Comparison of ENCODE assay signal across 18 mouse cellular contexts in the genomic region with DNA sequence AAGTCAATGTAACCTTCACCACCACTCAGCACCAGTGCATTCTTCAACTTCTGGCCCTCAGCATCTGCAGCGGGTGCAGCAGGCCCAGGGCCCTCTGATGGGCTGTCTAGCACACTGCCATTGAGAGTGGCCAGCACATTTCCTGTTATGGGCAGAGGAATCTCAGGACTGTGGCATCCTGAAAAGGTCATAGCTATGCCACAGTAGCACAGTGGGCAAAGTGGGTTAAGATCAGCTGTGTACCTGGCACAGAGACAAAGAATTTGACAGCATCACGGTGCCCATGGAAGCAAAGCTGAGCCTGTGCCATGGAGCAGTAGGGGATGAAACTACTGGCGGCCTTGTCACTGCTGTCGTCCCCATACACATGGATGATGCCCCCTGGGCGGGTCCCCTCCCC. TPM values are rescaled to one million over a fixed set of nuclear protein-coding genes. Genes with fewer than 3 reads are reported as not detected.
A peak's percentile ranks its signal among the peaks of the same experiment; 100 is the strongest.
DNase-seq lines count a peak whose midpoint lies in the region; ATAC-seq and TF ChIP-seq lines count a peak whose summit lies in the region.
"Had no signal": no experiment of that assay in that cellular context is flagged by ENCODE, and none has a peak within 500 bp of the region (broad histone marks: within the 10 kb centered on the region; RNA-seq: fewer than 3 reads in every experiment).

No protein-coding gene starts in this region.

- no peak overlapping the region for H3K27ac ChIP-seq in gastrocnemius, adult 2 months
- H3K27ac ChIP-seq in layer of hippocampus, adult 2 months: peak overlapping the region; percentile 65; the same call in 1 of the 2 replicates
- peak overlapping the region in 1 of 2 experiments; percentile 28; a peak in 1 of 4 replicates for H3K27ac ChIP-seq in heart, embryonic 14.5 days (replicated peaks in 1 of 2; ENCODE audit: control insufficient read depth in 1 of 2, insufficient read depth in 1 of 2, low read depth in 2 of 2, low read length in 2 of 2)
- H3K27ac ChIP-seq in liver, embryonic 16.5 days (ENCODE audit: low read length): 0 out of 2 replicates have a peak overlapping the region, but pooled peaks have one; percentile 23
- H3K27ac ChIP-seq in lung, postnatal 0 days (ENCODE audit: low read length): no peak overlapping the region
- H3K27ac ChIP-seq: embryonic facial prominence, embryonic 15.5 days; macrophage; midbrain, embryonic 12.5 days; neural tube, embryonic 15.5 days had no signal

- H3K4me3 ChIP-seq in gastrocnemius, adult 2 months: no peak overlapping the region
- H3K4me3 ChIP-seq in layer of hippocampus, adult 2 months: no peak overlapping the region
- H3K4me3 ChIP-seq in heart, embryonic 14.5 days (ENCODE audit: control insufficient read depth in 1 of 2, insufficient read depth in 1 of 2, low read depth in 1 of 2, low read length in 2 of 2): no peak overlapping the region
- no peak overlapping the region for H3K4me3 ChIP-seq in liver, embryonic 16.5 days (ENCODE audit: low read depth, low read length)
- H3K4me3 ChIP-seq in lung, postnatal 0 days (ENCODE audit: low read depth, low read length): no peak overlapping the region
- H3K4me3 ChIP-seq: embryonic facial prominence, embryonic 15.5 days; midbrain, embryonic 12.5 days; neural tube, embryonic 15.5 days had no signal

- H3K9ac ChIP-seq in heart, embryonic 14.5 days (ENCODE audit: low read length): no peak overlapping the region
- no peak overlapping the region for H3K9ac ChIP-seq in liver, embryonic 16.5 days (ENCODE audit: low read depth, low read length)
- H3K9ac ChIP-seq in lung, postnatal 0 days (replicated peaks; ENCODE audit: low read depth): no peak overlapping the region
- H3K9ac ChIP-seq: embryonic facial prominence, embryonic 15.5 days; lung, embryonic 14.5 days; midbrain, embryonic 12.5 days; neural tube, embryonic 15.5 days had no signal

- 59% methylated on average over 5 of the region's 5 CpGs for WGBS in heart, embryonic 14.5 days
- WGBS in liver, embryonic 16.5 days (ENCODE audit: insufficient replicate concordance): 69% methylated on average over 5 of the region's 5 CpGs
- WGBS in lung, postnatal 0 days: 77% methylated on average over 5 of the region's 5 CpGs

- H3K4me2 ChIP-seq in heart, embryonic 14.5 days (ENCODE audit: low read length): no peak overlapping the region
- H3K4me2 ChIP-seq in liver, embryonic 16.5 days (ENCODE audit: low read depth, low read length): no peak overlapping the region
- H3K4me2 ChIP-seq in lung, postnatal 0 days (replicated peaks; ENCODE audit: low read depth, low read length): no peak overlapping the region
- H3K4me2 ChIP-seq: embryonic facial prominence, embryonic 15.5 days; lung, embryonic 14.5 days; midbrain, embryonic 12.5 days; neural tube, embryonic 15.5 days had no signal

- peaks cover 10 to 31% of the 10 kb centered on the region in 2 experiments for H3K4me1 ChIP-seq in heart, embryonic 14.5 days (ENCODE audit: control insufficient read depth in 2 of 2, insufficient read depth in 2 of 2, low read length in 2 of 2)
- H3K4me1 ChIP-seq in liver, embryonic 16.5 days (ENCODE audit: control insufficient read depth, low read depth, low read length): peaks cover 55% of the 10 kb centered on the region
- peaks cover 2% of the 10 kb centered on the region; the same call in 1 of the 2 replicates for H3K4me1 ChIP-seq in lung, postnatal 0 days (ENCODE audit: insufficient read depth, low read depth, low read length)

- no peaks in the 10 kb centered on the region for H3K9me3 ChIP-seq in heart, embryonic 14.5 days (ENCODE audit: control insufficient read depth, low read length)
- no peaks in the 10 kb centered on the region for H3K9me3 ChIP-seq in liver, embryonic 16.5 days (replicated peaks; ENCODE audit: control insufficient read depth, low read length)
- no peaks in the 10 kb centered on the region for H3K9me3 ChIP-seq in lung, postnatal 0 days (ENCODE audit: low read length)
- H3K9me3 ChIP-seq: embryonic facial prominence, embryonic 15.5 days; midbrain, embryonic 12.5 days; neural tube, embryonic 15.5 days had no signal

- no peak for TF ChIP-seq EP300 in lung, postnatal 0 days (IDR thresholded peaks at IDR 0.05)

- no peak for TF ChIP-seq CTCF in gastrocnemius, adult 2 months (IDR thresholded peaks at IDR 0.05)
- TF ChIP-seq CTCF in layer of hippocampus, adult 2 months (conservative IDR thresholded peaks at IDR 0.05): no peak
- no peak for TF ChIP-seq CTCF in lung, postnatal 0 days (IDR thresholded peaks at IDR 0.05)

- intact Hi-C loops in gastrocnemius, adult 2 months (cut with DNase I): no loop called here

- peak; percentile 26 for DNase-seq in gastrocnemius, adult 2 months
- DNase-seq in gastrocnemius, postnatal 10 days: no peak
- no peak for DNase-seq in layer of hippocampus, adult 2 months (ENCODE audit: low spot score in 2 of 2)
- DNase-seq in layer of hippocampus, adult 18-20 months (ENCODE audit: low spot score in 2 of 2): no peak
- no peak for DNase-seq in lung, postnatal 0 days (ENCODE audit: low spot score)
- no peak for DNase-seq in layer of hippocampus, postnatal 36 days
- DNase-seq: adrenal gland, postnatal 36 days; gastrocnemius, postnatal 25 days; kidney, adult 2 months; lung, embryonic 14.5 days; retina, postnatal 1 day; thymus, postnatal 36 days had no signal

- H3K36me3 ChIP-seq in heart, embryonic 14.5 days (ENCODE audit: control insufficient read depth, insufficient read depth, low read length): peaks cover 73% of the 10 kb centered on the region
- peaks cover 50% of the 10 kb centered on the region for H3K36me3 ChIP-seq in liver, embryonic 16.5 days (ENCODE audit: control insufficient read depth, insufficient read depth)
- peaks cover 53% of the 10 kb centered on the region for H3K36me3 ChIP-seq in lung, postnatal 0 days (ENCODE audit: insufficient read depth, low read length)

- H3K27me3 ChIP-seq in heart, embryonic 14.5 days (ENCODE audit: control insufficient read depth, insufficient read depth, low read length): no peaks in the 10 kb centered on the region
- H3K27me3 ChIP-seq in liver, embryonic 16.5 days (ENCODE audit: control insufficient read depth, insufficient read depth, low read depth, low read length): no peaks in the 10 kb centered on the region
- no peaks in the 10 kb centered on the region for H3K27me3 ChIP-seq in lung, postnatal 0 days (replicated peaks; ENCODE audit: insufficient read depth, low read length)
- H3K27me3 ChIP-seq: embryonic facial prominence, embryonic 15.5 days; midbrain, embryonic 12.5 days; neural tube, embryonic 15.5 days had no signal

- ATAC-seq in heart, embryonic 14.5 days (ENCODE audit: insufficient number of reproducible peaks, insufficient read depth, low FRiP score, low read depth): 0 out of 2 replicates have a peak, but pooled peaks have one; percentile 11
- no peak for ATAC-seq in liver, embryonic 16.5 days (ENCODE audit: low read depth)
- ATAC-seq in lung, postnatal 0 days: no peak

RNA-seq across cellular contexts. Expression of a gene that starts 2.9 kb away (rescaled TPM):
- total RNA-seq in gastrocnemius, adult 2 months (2021): 10 to 100 TPM; 10.2 to 13.1 TPM
- total RNA-seq in gastrocnemius, postnatal 10 days (2021): 10 to 100 TPM; 13.5 to 14.7 TPM
- 10 to 100 TPM; 60.1 to 63.7 TPM for total RNA-seq in layer of hippocampus, adult 2 months (2021)
- total RNA-seq in layer of hippocampus, adult 18-20 months (2021): 10 to 100 TPM; 60.7 to 61.2 TPM
- polyA plus RNA-seq in heart, embryonic 14.5 days (2014; fragmentation: Nextera tagmentation; extraction: Ambion mirVana): 39.4 and 43.9 TPM in 2 replicates
- 46.7 and 54.0 TPM in 2 replicates for polyA plus RNA-seq in liver, embryonic 16.5 days (2015; fragmentation: Nextera tagmentation; extraction: Ambion mirVana)
- 44.3 and 44.7 TPM in 2 replicates for polyA plus RNA-seq in lung, postnatal 0 days (2015; fragmentation: Nextera tagmentation; extraction: Ambion mirVana)
- 10 to 100 TPM; 60.0 to 67.5 TPM for total RNA-seq in layer of hippocampus, postnatal 36 days (2021)

RNA-seq across cellular contexts. Expression of a gene that starts 4.2 kb away (rescaled TPM):
- total RNA-seq in gastrocnemius, adult 2 months (2021): 10 to 100 TPM; 75.8 to 95.7 TPM
- 100 to 1,000 TPM; 108 to 121 TPM for total RNA-seq in gastrocnemius, postnatal 10 days (2021)
- 10 to 100 TPM; 80.4 to 85.1 TPM for total RNA-seq in layer of hippocampus, adult 2 months (2021)
- 10 to 100 TPM; 75.4 to 78.6 TPM for total RNA-seq in layer of hippocampus, adult 18-20 months (2021)
- 82.1 and 82.8 TPM in 2 replicates for polyA plus RNA-seq in heart, embryonic 14.5 days (2014; fragmentation: Nextera tagmentation; extraction: Ambion mirVana)
- polyA plus RNA-seq in liver, embryonic 16.5 days (2015; fragmentation: Nextera tagmentation; extraction: Ambion mirVana): 48.9 and 50.7 TPM in 2 replicates
- polyA plus RNA-seq in lung, postnatal 0 days (2015; fragmentation: Nextera tagmentation; extraction: Ambion mirVana): 81.6 and 90.7 TPM in 2 replicates
- total RNA-seq in layer of hippocampus, postnatal 36 days (2021): 10 to 100 TPM; 75.3 to 75.9 TPM

RNA-seq across cellular contexts. Expression of a gene that starts 4.3 kb away (rescaled TPM):
- 10 to 100 TPM in 1 of 2 experiments, 1 to 10 TPM in 1; 9.3 to 10.9 TPM for total RNA-seq in gastrocnemius, adult 2 months (2021)
- 10 to 100 TPM; 12.0 to 20.8 TPM for total RNA-seq in gastrocnemius, postnatal 10 days (2021)
- total RNA-seq in layer of hippocampus, adult 2 months (2021): 10 to 100 TPM; 66.9 to 72.7 TPM
- total RNA-seq in layer of hippocampus, adult 18-20 months (2021): 10 to 100 TPM; 52.0 to 53.1 TPM
- polyA plus RNA-seq in heart, embryonic 14.5 days (2014; fragmentation: Nextera tagmentation; extraction: Ambion mirVana): 14.7 and 16.0 TPM in 2 replicates
- 12.1 and 12.2 TPM in 2 replicates for polyA plus RNA-seq in liver, embryonic 16.5 days (2015; fragmentation: Nextera tagmentation; extraction: Ambion mirVana)
- polyA plus RNA-seq in lung, postnatal 0 days (2015; fragmentation: Nextera tagmentation; extraction: Ambion mirVana): 17.3 and 17.5 TPM in 2 replicates
- 10 to 100 TPM; 57.5 to 70.4 TPM for total RNA-seq in layer of hippocampus, postnatal 36 days (2021)

RNA-seq across cellular contexts. Expression of a gene that starts 12.7 kb away (rescaled TPM):
- 10 to 100 TPM; 30.4 to 37.7 TPM for total RNA-seq in gastrocnemius, adult 2 months (2021)
- total RNA-seq in gastrocnemius, postnatal 10 days (2021): 10 to 100 TPM; 28.2 to 30.4 TPM
- 10 to 100 TPM; 43.6 to 45.0 TPM for total RNA-seq in layer of hippocampus, adult 2 months (2021)
- total RNA-seq in layer of hippocampus, adult 18-20 months (2021): 10 to 100 TPM; 47.5 to 48.3 TPM
- polyA plus RNA-seq in heart, embryonic 14.5 days (2014; fragmentation: Nextera tagmentation; extraction: Ambion mirVana): 26.8 and 28.2 TPM in 2 replicates
- polyA plus RNA-seq in liver, embryonic 16.5 days (2015; fragmentation: Nextera tagmentation; extraction: Ambion mirVana): 38.9 and 40.3 TPM in 2 replicates
- polyA plus RNA-seq in lung, postnatal 0 days (2015; fragmentation: Nextera tagmentation; extraction: Ambion mirVana): 40.2 and 45.4 TPM in 2 replicates
- total RNA-seq in layer of hippocampus, postnatal 36 days (2021): 10 to 100 TPM; 39.2 to 42.8 TPM

RNA-seq across cellular contexts. Expression of a gene that starts 13.0 kb away (rescaled TPM):
- 10 to 100 TPM; 10.5 to 11.3 TPM for total RNA-seq in gastrocnemius, adult 2 months (2021)
- total RNA-seq in gastrocnemius, postnatal 10 days (2021): 10 to 100 TPM; 15.0 to 18.5 TPM
- total RNA-seq in layer of hippocampus, adult 2 months (2021): 10 to 100 TPM; 34.3 to 35.8 TPM
- total RNA-seq in layer of hippocampus, adult 18-20 months (2021): 10 to 100 TPM; 32.3 to 33.5 TPM
- polyA plus RNA-seq in heart, embryonic 14.5 days (2014; fragmentation: Nextera tagmentation; extraction: Ambion mirVana): 37.8 and 39.8 TPM in 2 replicates
- polyA plus RNA-seq in liver, embryonic 16.5 days (2015; fragmentation: Nextera tagmentation; extraction: Ambion mirVana): 53.2 and 55.5 TPM in 2 replicates
- polyA plus RNA-seq in lung, postnatal 0 days (2015; fragmentation: Nextera tagmentation; extraction: Ambion mirVana): 41.3 and 51.3 TPM in 2 replicates
- 10 to 100 TPM; 33.2 to 37.1 TPM for total RNA-seq in layer of hippocampus, postnatal 36 days (2021)

Comparison
In these comparisons a context has a peak if more than half of its experiments do, and no peak if none do; other contexts are left out.
1. H3K27ac ChIP-seq: peak in layer of hippocampus, adult 2 months (single experiment) and liver, embryonic 16.5 days (single experiment); none in gastrocnemius, adult 2 months (single experiment) and lung, postnatal 0 days (single experiment).